Mouse (Mus musculus) forebrain, embryonic 14.5 days (tissue): Measurements from ENCODE around the gene Arid1b. TPM values are rescaled to one million over a fixed set of nuclear protein-coding genes. Genes with fewer than 3 reads are reported as not detected.

Experiments used
- ATAC-seq: fragments of 200-750 bp; cut with Nextera tagmentation; 2 replicates; pipeline ENCODE4 v1.8.0; 2017; ENCODE audit warnings: mild to moderate bottlenecking, moderate library complexity
- DNase-seq: peaks from one replicate; pipeline ENCODE4 v3.0.0-alpha.2; 2015; ENCODE audit warnings: low spot score
- H3K27ac ChIP-seq: fragments of 300-500 bp; sonication (generic); 2 replicates; pipeline ENCODE4 v1.5.1; 2014; ENCODE audit warnings: low read depth, mild to moderate bottlenecking, control low read depth, low read length, moderate library complexity
- H3K27me3 ChIP-seq: fragments of 300-500 bp; sonication (generic); replicated peaks from 2 replicates; pipeline ENCODE4 v1.6.1; 2014; ENCODE audit warnings: low read length, control low read depth, mixed read lengths; ENCODE audit not compliant: control insufficient read depth, insufficient read depth
- H3K36me3 ChIP-seq: fragments of 300-500 bp; sonication (generic); 2 replicates; pipeline ENCODE4 v1.6.1; 2014; ENCODE audit warnings: low read length, control low read depth; ENCODE audit not compliant: control insufficient read depth, insufficient read depth
- H3K4me1 ChIP-seq: fragments of 300-500 bp; sonication (generic); 2 replicates; pipeline ENCODE4 v1.6.1; 2014; ENCODE audit warnings: antibody characterized with exemption, low read length, control low read depth; ENCODE audit not compliant: control insufficient read depth, insufficient read depth
- H3K4me2 ChIP-seq: fragments of 300-500 bp; sonication (generic); 2 replicates; pipeline ENCODE4 v1.6.1; 2014; ENCODE audit warnings: mild to moderate bottlenecking, control low read depth, low read length
- H3K4me3 ChIP-seq: fragments of 300-500 bp; sonication (generic); 2 replicates; pipeline ENCODE4 v1.5.1; 2014; ENCODE audit warnings: low read depth, low read length, control low read depth
- H3K9ac ChIP-seq: fragments of 300-500 bp; sonication (generic); 2 replicates; pipeline ENCODE4 v1.6.1; 2014; ENCODE audit warnings: mild to moderate bottlenecking, low read length, control low read depth, moderate library complexity
- H3K9me3 ChIP-seq: fragments of 300-500 bp; sonication (generic); replicated peaks from 2 replicates; pipeline ENCODE4 v1.6.1; 2016; ENCODE audit warnings: low read length, control low read depth, mixed read lengths; ENCODE audit not compliant: control insufficient read depth
- WGBS: fragments of 180-500 bp; shearing (Covaris S2); extraction: QIAGEN DNeasy Blood & Tissue Kit; methylation state at CpG from one replicate; pipeline ENCODE4 v1.1.7; 2014; 5-methylcytosine and 5-hydroxymethylcytosine counted together
- polyA plus RNA-seq: library from polyadenylated mRNA; unstranded; fragments of >200 nt; fragmentation: Nextera tagmentation; extraction: Ambion mirVana; gene quantifications from 2 replicates; pipeline ENCODE4 v1.2.1, GENCODE M21; 2014

Arid1b gene
- polyA plus RNA-seq, 1 experiment from 2014 or later, result 11.1 TPM

GRCm38 (mm10) chr17:5060515-5061084 lies 66.5 kb downstream of the Arid1b start:
- no peak overlapping the region for H3K9ac ChIP-seq
- DNase-seq, result no peak
- no peak overlapping the region for H3K4me2 ChIP-seq
- no peaks in the 10 kb centered on the region for H3K27me3 ChIP-seq
- H3K4me3 ChIP-seq, result no peak overlapping the region
- no peak for ATAC-seq
- H3K36me3 ChIP-seq, result no peaks in the 10 kb centered on the region
- 49% methylated on average over 5 of the region's 5 CpGs for WGBS
- no peaks in the 10 kb centered on the region for H3K9me3 ChIP-seq
- peaks cover 31% of the 10 kb centered on the region for H3K4me1 ChIP-seq
- H3K27ac ChIP-seq, result no peak overlapping the region

- WGBS, result 81% methylated on average over 3 of the region's 3 CpGs
- H3K4me2 ChIP-seq, result no peak overlapping the region
- no peak overlapping the region for H3K27ac ChIP-seq
- H3K36me3 ChIP-seq, result no peaks in the 10 kb centered on the region
- H3K4me1 ChIP-seq, result peaks cover 31% of the 10 kb centered on the region
- no peak overlapping the region for H3K4me3 ChIP-seq
- no peak overlapping the region for H3K9ac ChIP-seq
- DNase-seq, result no peak
- no peaks in the 10 kb centered on the region for H3K9me3 ChIP-seq
- ATAC-seq, result no peak
- no peaks in the 10 kb centered on the region for H3K27me3 ChIP-seq
Measured at GRCm38 (mm10) chr17:5061183-5061582, 67.1 kb downstream of the Arid1b start.

GRCm38 (mm10) chr17:5061593-5061992 lies 67.5 kb downstream of the Arid1b start:
- Histone ChIP-seq H3K27ac (no peak overlapping the region), H3K4me2 (no peak overlapping the region), H3K27me3 (no peaks in the 10 kb centered on the region), H3K4me3 (no peak overlapping the region), H3K9ac (no peak overlapping the region), H3K9me3 (no peaks in the 10 kb centered on the region), H3K36me3 (no peaks in the 10 kb centered on the region), H3K4me1 (peaks cover 29% of the 10 kb centered on the region)
- 88% methylated on average over 5 of the region's 5 CpGs for WGBS
- ATAC-seq (no peak), DNase-seq (no peak)

GRCm38 (mm10) chr17:5063471-5064176 lies 69.5 kb downstream of the Arid1b start:
- DNase-seq (no peak), ATAC-seq (no peak)
- Histone ChIP-seq H3K9ac (no peak overlapping the region), H3K4me2 (no peak overlapping the region), H3K27ac (no peak overlapping the region), H3K27me3 (no peaks in the 10 kb centered on the region), H3K4me3 (no peak overlapping the region), H3K4me1 (peaks cover 11% of the 10 kb centered on the region), H3K36me3 (no peaks in the 10 kb centered on the region), H3K9me3 (no peaks in the 10 kb centered on the region)
- 90% methylated on average over 9 of the region's 9 CpGs for WGBS

- Histone ChIP-seq H3K27ac (no peak overlapping the region), H3K36me3 (no peaks in the 10 kb centered on the region), H3K27me3 (no peaks in the 10 kb centered on the region), H3K4me1 (no peaks in the 10 kb centered on the region), H3K4me2 (no peak overlapping the region), H3K9ac (no peak overlapping the region), H3K9me3 (no peaks in the 10 kb centered on the region), H3K4me3 (no peak overlapping the region)
- 81% methylated on average over 6 of the region's 6 CpGs for WGBS
- DNase-seq (no peak), ATAC-seq (0 out of 2 replicates have a peak, but pooled peaks have one; percentile 33)
Measured at GRCm38 (mm10) chr17:5064777-5065176, 70.6 kb downstream of the Arid1b start.

- WGBS, result 83% methylated on average over 6 of the region's 6 CpGs
- H3K4me2 ChIP-seq, result no peak overlapping the region
- no peaks in the 10 kb centered on the region for H3K9me3 ChIP-seq
- H3K4me3 ChIP-seq, result no peak overlapping the region
- H3K27me3 ChIP-seq, result no peaks in the 10 kb centered on the region
- H3K9ac ChIP-seq, result no peak overlapping the region
- H3K36me3 ChIP-seq, result no peaks in the 10 kb centered on the region
- no peak for DNase-seq
- no peaks in the 10 kb centered on the region for H3K4me1 ChIP-seq
- no peak overlapping the region for H3K27ac ChIP-seq
- peak; percentile 42; the same call in 1 of the 2 replicates for ATAC-seq
Measured at GRCm38 (mm10) chr17:5065270-5065669, 71.1 kb downstream of the Arid1b start.

- no peak overlapping the region for H3K4me3 ChIP-seq
- H3K9me3 ChIP-seq, result no peaks in the 10 kb centered on the region
- H3K27me3 ChIP-seq, result no peaks in the 10 kb centered on the region
- no peaks in the 10 kb centered on the region for H3K4me1 ChIP-seq
- H3K36me3 ChIP-seq, result no peaks in the 10 kb centered on the region
- ATAC-seq (no peak), DNase-seq (no peak)
- H3K27ac ChIP-seq, result no peak overlapping the region
- H3K4me2 ChIP-seq, result no peak overlapping the region
- WGBS, result 79% methylated on average over 8 of the region's 8 CpGs
- H3K9ac ChIP-seq, result no peak overlapping the region
Measured at GRCm38 (mm10) chr17:5066835-5067234, 72.7 kb downstream of the Arid1b start.

GRCm38 (mm10) chr17:5067264-5067663 lies 73.1 kb downstream of the Arid1b start:
- no peaks in the 10 kb centered on the region for H3K27me3 ChIP-seq
- no peaks in the 10 kb centered on the region for H3K4me1 ChIP-seq
- H3K27ac ChIP-seq, result no peak overlapping the region
- DNase-seq (no peak), ATAC-seq (no peak)
- H3K36me3 ChIP-seq, result no peaks in the 10 kb centered on the region
- WGBS, result 60% methylated on average over 4 of the region's 4 CpGs
- H3K9me3 ChIP-seq, result no peaks in the 10 kb centered on the region
- no peak overlapping the region for H3K4me2 ChIP-seq
- no peak overlapping the region for H3K4me3 ChIP-seq
- H3K9ac ChIP-seq, result no peak overlapping the region

GRCm38 (mm10) chr17:5070399-5070798 lies 76.3 kb downstream of the Arid1b start:
- WGBS, result 90% methylated on average over 3 of the region's 3 CpGs
- ATAC-seq (no peak), DNase-seq (no peak)
- Histone ChIP-seq H3K4me3 (no peak overlapping the region), H3K27me3 (no peaks in the 10 kb centered on the region), H3K9me3 (no peaks in the 10 kb centered on the region), H3K4me1 (no peaks in the 10 kb centered on the region), H3K36me3 (no peaks in the 10 kb centered on the region), H3K4me2 (no peak overlapping the region), H3K27ac (no peak overlapping the region), H3K9ac (no peak overlapping the region)
